In the genomic region with DNA sequence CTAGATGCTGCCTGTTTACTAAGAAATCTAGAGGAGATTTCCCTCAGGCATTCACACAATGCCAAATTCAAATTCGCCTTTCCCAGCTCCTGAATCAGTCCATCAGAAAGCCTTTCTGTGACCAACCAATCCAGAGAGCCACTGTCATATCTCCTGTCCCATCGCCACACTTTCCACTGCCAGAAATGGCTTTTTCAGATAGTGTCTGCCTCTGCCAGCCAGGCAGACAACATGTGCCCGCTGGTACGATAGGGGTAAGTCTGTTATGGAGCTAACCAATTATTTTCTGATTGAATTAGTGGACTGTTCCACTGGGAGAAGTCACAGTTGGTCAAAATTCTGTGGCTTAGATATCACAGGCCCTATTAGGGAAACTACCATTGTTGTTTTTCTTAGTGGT, we compare ENCODE assay signal across 22 mouse cellular contexts. TPM values are rescaled to one million over a fixed set of nuclear protein-coding genes. Genes with fewer than 3 reads are reported as not detected.
"Had no signal": no experiment of that assay in that cellular context is flagged by ENCODE, and none has a peak within 500 bp of the region (broad histone marks: within the 10 kb centered on the region; RNA-seq: fewer than 3 reads in every experiment).

No protein-coding gene starts in this region.

- H3K27ac ChIP-seq: neural tube, embryonic 13.5 days; neural tube, embryonic 15.5 days; stomach, embryonic 15.5 days; stomach, postnatal 0 days had no signal

- H3K36me3 ChIP-seq: neural tube, embryonic 13.5 days; neural tube, embryonic 15.5 days; stomach, embryonic 15.5 days had no signal

- H3K9ac ChIP-seq: neural tube, embryonic 13.5 days; neural tube, embryonic 15.5 days; stomach, embryonic 15.5 days had no signal

- H3K9me3 ChIP-seq: neural tube, embryonic 13.5 days; neural tube, embryonic 15.5 days; stomach, embryonic 15.5 days had no signal

- H3K27me3 ChIP-seq: neural tube, embryonic 13.5 days; neural tube, embryonic 15.5 days; stomach, embryonic 15.5 days had no signal

- H3K4me2 ChIP-seq: neural tube, embryonic 13.5 days; neural tube, embryonic 15.5 days; stomach, embryonic 15.5 days had no signal

- H3K4me3 ChIP-seq: neural tube, embryonic 13.5 days; neural tube, embryonic 15.5 days; stomach, embryonic 15.5 days had no signal

- DNase-seq: retina, postnatal 1 day; right cerebral cortex, adult 18-20 months; right cerebral cortex, postnatal 14 days; right cerebral cortex, postnatal 25 days; right cerebral cortex, postnatal 4 days; spleen, adult 18-20 months; thymus, adult 18-20 months; thymus, adult 2 months; thymus, postnatal 14 days; thymus, postnatal 25 days; thymus, postnatal 36 days; thymus, postnatal 4 days had no signal

- H3K4me1 ChIP-seq: neural tube, embryonic 15.5 days; stomach, embryonic 15.5 days had no signal

RNA-seq across cellular contexts. Expression of a gene that starts 20.4 kb away (rescaled TPM):
- polyA plus RNA-seq: neural tube, embryonic 13.5 days; neural tube, embryonic 14.5 days; neural tube, embryonic 15.5 days; small intestine, adult 2 months; stomach, embryonic 14.5 days; stomach, embryonic 15.5 days; stomach, embryonic 16.5 days; stomach, postnatal 0 days had no signal

RNA-seq across cellular contexts. Expression of a gene that starts 27.6 kb away (rescaled TPM):
- total RNA-seq: neutrophil, adult 5-6 weeks had no signal
- polyA plus RNA-seq: small intestine, adult 2 months; spleen, adult 2 months; stomach, postnatal 0 days had no signal
